Comparison of ENCODE assay signal across 9 mouse cellular contexts in genomic region chr15:91752111-91752510, GRCm38 (mm10).
DNase-seq lines count a peak whose midpoint lies in the region; ATAC-seq and TF ChIP-seq lines count a peak whose summit lies in the region.
"Had no signal": no experiment of that assay in that cellular context is flagged by ENCODE, and none has a peak within 500 bp of the region (broad histone marks: within the 10 kb centered on the region; RNA-seq: fewer than 3 reads in every experiment).

No protein-coding gene starts in this region.

- no peaks in the 10 kb centered on the region for H3K36me3 ChIP-seq in liver, adult 2 months (ENCODE audit: control insufficient read depth, insufficient read depth, low read length)
- H3K36me3 ChIP-seq in liver, embryonic 12.5 days = no peaks in the 10 kb centered on the region
- H3K36me3 ChIP-seq: limb, embryonic 15.5 days had no signal

- no peak overlapping the region for H3K9ac ChIP-seq in liver, adult 2 months (ENCODE audit: low read depth, low read length)
- no peak overlapping the region for H3K9ac ChIP-seq in liver, embryonic 12.5 days
- H3K9ac ChIP-seq: embryonic facial prominence, embryonic 15.5 days; limb, embryonic 15.5 days had no signal

- H3K27me3 ChIP-seq in liver, adult 2 months (ENCODE audit: control insufficient read depth, insufficient read depth, low read length) = no peaks in the 10 kb centered on the region
- no peaks in the 10 kb centered on the region for H3K27me3 ChIP-seq in liver, embryonic 12.5 days (replicated peaks)
- H3K27me3 ChIP-seq: embryonic facial prominence, embryonic 15.5 days; limb, embryonic 15.5 days had no signal

- TF ChIP-seq POLR2A in liver, adult 2 months (IDR thresholded peaks at IDR 0.05; ENCODE audit: extremely low read depth, insufficient read depth, low read length) = no peak

- ATAC-seq in liver, embryonic 12.5 days = no peak
- ATAC-seq in megakaryocyte progenitor cell, adult 5-6 weeks (replicated peaks; ENCODE audit: poor library complexity) = 0 out of 2 replicates have a peak, but pooled peaks have one; percentile 42

- no peaks in the 10 kb centered on the region for H3K79me2 ChIP-seq in liver, adult 2 months (ENCODE audit: control insufficient read depth, insufficient read depth, low read length)

- H3K9me3 ChIP-seq in liver, embryonic 12.5 days (replicated peaks) = no peaks in the 10 kb centered on the region
- H3K9me3 ChIP-seq: embryonic facial prominence, embryonic 15.5 days; limb, embryonic 15.5 days had no signal

- 59% methylated on average over 12 of the region's 12 CpGs for WGBS in liver, adult 2 months
- WGBS in liver, embryonic 12.5 days (ENCODE audit: insufficient replicate concordance) = 56% methylated on average over 12 of the region's 12 CpGs

- H3K4me1 ChIP-seq in liver, adult 2 months (ENCODE audit: control insufficient read depth, insufficient read depth, low read length) = no peaks in the 10 kb centered on the region
- no peaks in the 10 kb centered on the region for H3K4me1 ChIP-seq in liver, embryonic 12.5 days
- H3K4me1 ChIP-seq: embryonic facial prominence, embryonic 15.5 days had no signal

- no peak overlapping the region for H3K4me3 ChIP-seq in liver, adult 2 months (ENCODE audit: insufficient read depth, low read depth, low read length)
- H3K4me3 ChIP-seq in liver, embryonic 12.5 days = no peak overlapping the region
- H3K4me3 ChIP-seq: embryonic facial prominence, embryonic 15.5 days; limb, embryonic 15.5 days had no signal

- peak; percentile 28; the same call in 1 of the 2 replicates for TF ChIP-seq CTCF in liver, adult 2 months (IDR thresholded peaks at IDR 0.05; ENCODE audit: low read depth, low read length)

- no peak overlapping the region for H3K27ac ChIP-seq in liver, adult 2 months (replicated peaks; ENCODE audit: insufficient read depth, low read depth, low read length)
- H3K27ac ChIP-seq in liver, embryonic 12.5 days = no peak overlapping the region
- H3K27ac ChIP-seq: embryonic facial prominence, embryonic 15.5 days; limb, embryonic 15.5 days had no signal

- no peak for DNase-seq in liver, adult 2 months (ENCODE audit: extremely low read depth, low read depth, low spot score)
- DNase-seq in adrenal gland, postnatal 10 days = peak; percentile 55
- peak; percentile 78 to 85 for DNase-seq in cerebellum, postnatal 10 days
- peak; percentile 59 to 61 for DNase-seq in kidney, postnatal 4 days
- peak; percentile 70 for DNase-seq in thymus, postnatal 4 days

- H3K4me2 ChIP-seq in liver, embryonic 12.5 days = no peak overlapping the region
- H3K4me2 ChIP-seq: embryonic facial prominence, embryonic 15.5 days; limb, embryonic 15.5 days had no signal
